Mouse (Mus musculus): ENCODE data around the gene Tor2a.

GRCm38 (mm10) chr2:32769327-32770085, 12.5 kb downstream of the Tor2a start:
- TF ChIP-seq POLR2A (IDR thresholded peaks at IDR 0.05; ENCODE audit: low read depth, low read length) = no peak
- no peak for TF ChIP-seq TCF12 (IDR thresholded peaks at IDR 0.05; ENCODE audit: low read depth, low read length)
- TF ChIP-seq CHD2 (IDR thresholded peaks at IDR 0.05; ENCODE audit: low read length) = no peak
- no peak for TF ChIP-seq ZNF384 (IDR thresholded peaks at IDR 0.05; ENCODE audit: low read depth, low read length)
- no peak for TF ChIP-seq CTCF (conservative IDR thresholded peaks at IDR 0.05 in 1 of 2, IDR thresholded peaks at IDR 0.05 in 1 of 2; ENCODE audit: low read depth in 2 of 2, low read length in 2 of 2)
- no peak for TF ChIP-seq EP300 (IDR thresholded peaks at IDR 0.05; ENCODE audit: low read length)
- TF ChIP-seq MAX (IDR thresholded peaks at IDR 0.05; ENCODE audit: low read length) = no peak
- no peak for TF ChIP-seq ZC3H11A (IDR thresholded peaks at IDR 0.05; ENCODE audit: low read depth, low read length)
- TF ChIP-seq JUND (conservative IDR thresholded peaks at IDR 0.05; ENCODE audit: low read depth, low read length) = no peak
- no peak for TF ChIP-seq NRF1 (IDR thresholded peaks at IDR 0.05; ENCODE audit: low read depth, low read length)
- no peak for TF ChIP-seq USF1 (IDR thresholded peaks at IDR 0.05; ENCODE audit: low read depth, low read length)
- TF ChIP-seq SMC3 (IDR thresholded peaks at IDR 0.05; ENCODE audit: low read depth, low read length) = no peak
- no peak for TF ChIP-seq MXI1 (IDR thresholded peaks at IDR 0.05; ENCODE audit: low read depth, low read length)
- TF ChIP-seq E2F4 (IDR thresholded peaks at IDR 0.05; ENCODE audit: insufficient replicate concordance, low read depth, low read length) = no peak

All from CH12.LX (cell line).